Mouse (Mus musculus) ES-Bruce4 (cell line): ENCODE results near the gene Gypa. TPM values are rescaled to one million over a fixed set of nuclear protein-coding genes. Genes with fewer than 3 reads are reported as not detected.

Source experiments
- H3K27ac ChIP-seq: 2 replicates; pipeline ENCODE4 v1.5.1; 2012; ENCODE audit warnings: low read length, inconsistent platforms; ENCODE audit not compliant: insufficient read depth
- H3K27me3 ChIP-seq: 2 replicates; pipeline ENCODE4 v1.6.1; 2012; ENCODE audit warnings: mild to moderate bottlenecking, low read length, inconsistent platforms; ENCODE audit not compliant: control insufficient read depth, poor library complexity, insufficient read depth, severe bottlenecking
- H3K36me3 ChIP-seq: 2 replicates; pipeline ENCODE4 v1.6.1; 2012; ENCODE audit warnings: inconsistent platforms, mild to moderate bottlenecking, low read length, moderate library complexity; ENCODE audit not compliant: control insufficient read depth, poor library complexity, insufficient read depth, severe bottlenecking
- H3K4me1 ChIP-seq: one replicate; pipeline ENCODE4 v1.8.1; 2011; ENCODE audit warnings: low read length; ENCODE audit not compliant: control insufficient read depth, insufficient read depth
- H3K4me3 ChIP-seq: 2 replicates; pipeline ENCODE4 v1.5.1; 2011; ENCODE audit warnings: low read depth, mild to moderate bottlenecking, low read length
- H3K9ac ChIP-seq: 2 replicates; pipeline ENCODE4 v1.6.1; 2012; ENCODE audit warnings: low read depth, mild to moderate bottlenecking, inconsistent platforms; ENCODE audit not compliant: poor library complexity, severe bottlenecking
- H3K9me3 ChIP-seq: replicated peaks from 2 replicates; pipeline ENCODE4 v1.6.1; 2012; ENCODE audit warnings: mild to moderate bottlenecking, low read length, inconsistent platforms; ENCODE audit not compliant: control insufficient read depth, poor library complexity, insufficient read depth, severe bottlenecking
- CTCF ChIP-seq: IDR thresholded peaks from one replicate; pipeline ENCODE4 v1.8.1; 2011; ENCODE audit warnings: low read depth, low read length
- EP300 ChIP-seq: IDR thresholded peaks from 2 replicates; pipeline ENCODE4 v1.6.1; 2011; ENCODE audit warnings: low read depth, low read length; ENCODE audit not compliant: insufficient read depth
- POLR2A ChIP-seq: IDR thresholded peaks from one replicate; pipeline ENCODE4 v1.8.1; 2011; ENCODE audit warnings: low read length; ENCODE audit not compliant: insufficient read depth
- polyA plus RNA-seq: library from polyadenylated mRNA; stranded (reverse); fragments of >200 nt; gene quantifications from 2 replicates; pipeline ENCODE4 v1.2.4, GENCODE M21; 2011; ENCODE audit warnings: low read depth; ENCODE audit not compliant: missing spikeins, insufficient read depth, insufficient read length

The Gypa gene
- polyA plus RNA-seq, 1 experiment, result not detected

DNA sequence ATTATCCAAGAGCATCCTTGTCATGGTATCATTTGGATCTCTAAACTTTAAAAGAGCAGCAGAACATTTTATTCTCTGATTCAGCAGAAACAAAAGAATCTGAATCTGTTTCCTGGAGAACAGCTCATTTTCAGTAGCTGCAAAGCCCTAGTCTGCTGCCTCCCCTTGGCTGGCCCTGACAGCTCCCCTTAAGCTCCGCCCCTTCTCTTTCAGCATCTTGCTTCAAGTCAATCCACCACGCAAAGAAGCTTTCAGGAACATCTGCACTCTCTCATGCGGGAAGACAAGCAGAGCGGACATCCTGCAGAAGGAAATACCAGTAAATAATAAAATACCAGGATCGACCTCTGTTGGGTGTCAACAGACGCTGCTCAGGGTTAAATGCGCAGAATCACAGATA, 18.6 kb upstream of the Gypa start:
- Histone ChIP-seq H3K9me3 (no peaks in the 10 kb centered on the region; the same call in 1 of the 2 replicates), H3K9ac (no peak overlapping the region), H3K4me3 (no peak overlapping the region), H3K27ac (no peak overlapping the region), H3K4me1 (no peaks in the 10 kb centered on the region), H3K36me3 (no peaks in the 10 kb centered on the region), H3K27me3 (no peaks in the 10 kb centered on the region)
- TF ChIP-seq EP300, result no peak

- H3K27me3 ChIP-seq, result no peaks in the 10 kb centered on the region
- no peak overlapping the region for H3K9ac ChIP-seq
- H3K4me1 ChIP-seq, result no peaks in the 10 kb centered on the region
- no peaks in the 10 kb centered on the region for H3K9me3 ChIP-seq
- TF ChIP-seq CTCF (no peak), POLR2A (no peak), EP300 (no peak)
- no peak overlapping the region for H3K4me3 ChIP-seq
- H3K36me3 ChIP-seq, result no peaks in the 10 kb centered on the region
- H3K27ac ChIP-seq, result no peak overlapping the region
Measured at GRCm38 (mm10) chr8:80478156-80478555, 15.4 kb upstream of the Gypa start.

- Histone ChIP-seq H3K4me3 (no peak overlapping the region), H3K27ac (no peak overlapping the region), H3K9ac (no peak overlapping the region), H3K4me1 (no peaks in the 10 kb centered on the region), H3K9me3 (no peaks in the 10 kb centered on the region), H3K27me3 (no peaks in the 10 kb centered on the region), H3K36me3 (no peaks in the 10 kb centered on the region)
- TF ChIP-seq POLR2A, result no peak
- no peak for TF ChIP-seq CTCF
- TF ChIP-seq EP300, result no peak
Measured at GRCm38 (mm10) chr8:80479129-80479528, 14.5 kb upstream of the Gypa start.

DNA sequence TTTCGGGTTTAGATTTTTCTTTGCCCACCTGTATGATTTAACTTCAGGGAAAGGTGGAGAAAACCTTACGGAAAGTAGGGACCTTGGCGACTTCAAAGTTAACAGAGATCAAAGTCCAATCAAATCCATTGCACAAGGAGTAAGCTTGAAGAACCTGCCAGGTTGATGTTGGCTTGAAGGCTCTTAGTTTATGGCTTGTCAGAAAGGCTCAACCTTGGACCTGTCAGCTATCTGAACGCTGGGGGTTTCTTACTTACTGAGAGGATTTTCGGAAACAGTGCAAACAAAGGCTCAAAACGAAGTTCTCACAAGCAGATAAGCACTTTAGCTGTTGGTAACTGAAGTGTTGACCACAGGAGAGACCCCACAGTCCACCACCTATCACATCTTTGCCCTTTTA, 11.4 kb upstream of the Gypa start:
- Histone ChIP-seq H3K9ac (no peak overlapping the region), H3K27me3 (no peaks in the 10 kb centered on the region), H3K36me3 (no peaks in the 10 kb centered on the region), H3K4me1 (no peaks in the 10 kb centered on the region), H3K4me3 (no peak overlapping the region), H3K9me3 (no peaks in the 10 kb centered on the region), H3K27ac (no peak overlapping the region)
- TF ChIP-seq EP300, result no peak

- Histone ChIP-seq H3K4me3 (no peak overlapping the region), H3K27me3 (no peaks in the 10 kb centered on the region), H3K9me3 (no peaks in the 10 kb centered on the region), H3K9ac (no peak overlapping the region), H3K36me3 (no peaks in the 10 kb centered on the region), H3K27ac (no peak overlapping the region), H3K4me1 (no peaks in the 10 kb centered on the region)
- TF ChIP-seq POLR2A (no peak), EP300 (no peak), CTCF (no peak)
Measured at GRCm38 (mm10) chr8:80482822-80483774, 10.5 kb upstream of the Gypa start.

DNA sequence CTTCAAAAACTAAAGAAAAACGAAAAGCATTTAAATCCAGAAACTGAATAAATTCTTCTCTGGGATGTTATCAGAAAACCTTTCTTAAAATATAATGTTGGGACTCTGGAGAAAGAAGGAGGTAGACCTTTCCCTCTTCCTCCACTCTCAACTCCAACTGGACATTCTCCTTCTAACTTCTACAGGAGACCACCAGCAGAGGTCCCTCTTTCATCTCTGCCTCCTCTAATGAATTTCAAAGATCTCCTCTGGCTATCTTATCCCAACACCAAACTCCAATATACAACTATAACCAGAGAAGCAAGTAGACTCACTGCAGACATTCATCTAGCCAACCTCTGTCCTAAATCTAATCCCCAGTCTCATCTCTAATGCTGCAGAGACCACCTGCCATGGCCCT, 2.0 kb upstream of the Gypa start:
- no peak overlapping the region for H3K4me3 ChIP-seq
- H3K27me3 ChIP-seq, result no peaks in the 10 kb centered on the region
- no peak for TF ChIP-seq CTCF
- no peak for TF ChIP-seq POLR2A
- no peak for TF ChIP-seq EP300
- H3K9ac ChIP-seq, result no peak overlapping the region
- no peak overlapping the region for H3K27ac ChIP-seq
- no peaks in the 10 kb centered on the region for H3K4me1 ChIP-seq
- no peaks in the 10 kb centered on the region for H3K36me3 ChIP-seq
- H3K9me3 ChIP-seq, result no peaks in the 10 kb centered on the region
